Mouse (Mus musculus) embryonic fibroblast, embryonic 13.5 days (primary cell): ENCODE results near the gene Tmem35b.

Source experiments
- CTCF ChIP-seq: IDR thresholded peaks from 2 replicates; pipeline ENCODE4 v1.5.1; 2011; ENCODE audit warnings: mild to moderate bottlenecking, control low read depth, low read length, moderate library complexity, borderline replicate concordance; ENCODE audit not compliant: insufficient read depth
- POLR2A ChIP-seq: IDR thresholded peaks from 2 replicates; pipeline ENCODE4 v1.6.1; 2011; ENCODE audit warnings: low read depth, mild to moderate bottlenecking, control low read depth, low read length, moderate library complexity

- TF ChIP-seq POLR2A (no peak), CTCF (no peak)
Measured at GRCm38 (mm10) chr4:127083131-127083530, 40.4 kb upstream of the Tmem35b start.
